Mouse (Mus musculus) CH12.LX (cell line): ENCODE measurements around the gene Gm30083. TPM values are rescaled to one million over a fixed set of nuclear protein-coding genes. Genes with fewer than 3 reads are reported as not detected.
A peak's percentile ranks its signal among the peaks of the same experiment; 100 is the strongest.

ENCODE experiments used
- DNase-seq: peaks from one replicate; pipeline ENCODE4 v3.0.0-alpha.2; 2013; ENCODE audit errors: extremely low read depth
- H3K27ac ChIP-seq: 2 replicates; pipeline ENCODE4 v1.5.1; 2012; ENCODE audit warnings: low read depth, mild to moderate bottlenecking, control low read depth, moderate library complexity; ENCODE audit not compliant: insufficient read depth
- H3K27me3 ChIP-seq: replicated peaks from 2 replicates; pipeline ENCODE3; 2012; ENCODE audit warnings: inconsistent platforms
- H3K36me3 ChIP-seq, 2 experiments: replicated peaks in 1 of 2; 2 replicates each; pipeline versions ENCODE3 to v1.6.1; 2012; ENCODE audit warnings: inconsistent platforms in 1 of 2, low read length in 1 of 2, mild to moderate bottlenecking in 1 of 2, mixed read lengths in 1 of 2, moderate library complexity in 1 of 2; ENCODE audit not compliant: control insufficient read depth in 1 of 2, insufficient read depth in 1 of 2
- H3K4me1 ChIP-seq, 2 experiments: 2 replicates each; pipeline ENCODE4 v1.6.1; 2012; ENCODE audit warnings: inconsistent platforms in 1 of 2, moderate library complexity in 1 of 2; ENCODE audit not compliant: insufficient read depth in 2 of 2, control insufficient read depth in 1 of 2
- H3K4me2 ChIP-seq: 2 replicates; pipeline ENCODE4 v1.6.1; 2012; ENCODE audit warnings: low read depth, mild to moderate bottlenecking, control low read depth; ENCODE audit not compliant: poor library complexity, insufficient read depth, severe bottlenecking
- H3K4me3 ChIP-seq, 3 experiments: fragments of 150-350 bp in 1 of 3; sonication (generic) in 1 of 3; replicated peaks in 1 of 3; 2 replicates each; pipeline versions ENCODE3 to v1.5.1; 2011 to 2012; ENCODE audit warnings: low read depth in 2 of 3, low read length in 2 of 3, mild to moderate bottlenecking in 2 of 3, moderate library complexity in 2 of 3, control low read depth in 1 of 3, improper control_type of control experiment in 1 of 3, inconsistent platforms in 1 of 3, mixed read lengths in 1 of 3; ENCODE audit not compliant: poor library complexity in 1 of 3
- H3K79me2 ChIP-seq: replicated peaks from 2 replicates; pipeline ENCODE4 v1.6.1; 2012; ENCODE audit warnings: mild to moderate bottlenecking, moderate library complexity; ENCODE audit not compliant: control insufficient read depth, poor library complexity, insufficient read depth, severe bottlenecking; ENCODE audit errors: extremely low read depth
- H3K9ac ChIP-seq: 2 replicates; pipeline ENCODE4 v1.6.1; 2012; ENCODE audit warnings: low read depth, mild to moderate bottlenecking, control low read depth, moderate library complexity; ENCODE audit not compliant: insufficient read depth
- H3K9me3 ChIP-seq: replicated peaks from 2 replicates; pipeline ENCODE3; 2012; ENCODE audit warnings: low read length, inconsistent platforms, mixed read lengths
- BHLHE40 ChIP-seq: IDR thresholded peaks from 2 replicates; pipeline ENCODE4 v1.6.1; 2011; ENCODE audit warnings: mild to moderate bottlenecking, low read depth, low read length, improper control_type of control experiment
- CHD1 ChIP-seq: IDR thresholded peaks from 2 replicates; pipeline ENCODE4 v1.6.1; 2012; ENCODE audit warnings: low read depth, low read length, improper control_type of control experiment, inconsistent platforms
- CHD2 ChIP-seq: IDR thresholded peaks from 2 replicates; pipeline ENCODE4 v1.6.1; 2011; ENCODE audit warnings: low read length, improper control_type of control experiment
- CTCF ChIP-seq, 2 experiments: IDR thresholded peaks in 1 of 2; conservative IDR thresholded peaks in 1 of 2; 2 replicates each; pipeline ENCODE4 v1.5.1; 2011 to 2012; ENCODE audit warnings: low read depth in 2 of 2, low read length in 2 of 2, improper control_type of control experiment in 1 of 2, inconsistent platforms in 1 of 2, mild to moderate bottlenecking in 1 of 2, moderate library complexity in 1 of 2
- E2F4 ChIP-seq: IDR thresholded peaks from 2 replicates; pipeline ENCODE4 v1.6.1; 2011; ENCODE audit warnings: low read depth, low read length, improper control_type of control experiment; ENCODE audit not compliant: insufficient replicate concordance
- ELF1 ChIP-seq: IDR thresholded peaks from 2 replicates; pipeline ENCODE4 v1.6.1; 2014; ENCODE audit warnings: low read depth, mild to moderate bottlenecking, inconsistent platforms, low read length, improper control_type of control experiment
- EP300 ChIP-seq: IDR thresholded peaks from 2 replicates; pipeline ENCODE4 v1.6.1; 2011; ENCODE audit warnings: low read length, improper control_type of control experiment
- ETS1 ChIP-seq: conservative IDR thresholded peaks from 2 replicates; pipeline ENCODE4 v1.6.1; 2012; ENCODE audit warnings: low read depth, mild to moderate bottlenecking, inconsistent platforms, low read length, improper control_type of control experiment, moderate library complexity
- GABPA ChIP-seq: IDR thresholded peaks from 2 replicates; pipeline ENCODE4 v1.6.1; 2012; ENCODE audit warnings: low read depth, low read length, improper control_type of control experiment, inconsistent platforms; ENCODE audit not compliant: insufficient replicate concordance
- HCFC1 ChIP-seq: IDR thresholded peaks from 2 replicates; pipeline ENCODE4 v1.6.1; 2012; ENCODE audit warnings: low read depth, mild to moderate bottlenecking, inconsistent platforms, low read length, improper control_type of control experiment
- IRF4 ChIP-seq: IDR thresholded peaks from 2 replicates; pipeline ENCODE4 v1.6.1; 2014; ENCODE audit warnings: low read depth, mild to moderate bottlenecking, inconsistent platforms, low read length, improper control_type of control experiment
- JUND ChIP-seq: conservative IDR thresholded peaks from 2 replicates; pipeline ENCODE4 v1.6.1; 2011; ENCODE audit warnings: low read depth, low read length, improper control_type of control experiment
- MAFK ChIP-seq: IDR thresholded peaks from 2 replicates; pipeline ENCODE4 v1.6.1; 2011; ENCODE audit warnings: low read length, improper control_type of control experiment; ENCODE audit not compliant: insufficient replicate concordance
- MAX ChIP-seq: IDR thresholded peaks from 2 replicates; pipeline ENCODE4 v1.6.1; 2011; ENCODE audit warnings: low read length, improper control_type of control experiment
- MAZ ChIP-seq: IDR thresholded peaks from 2 replicates; pipeline ENCODE4 v1.6.1; 2012; ENCODE audit warnings: low read depth, mild to moderate bottlenecking, inconsistent platforms, low read length, improper control_type of control experiment, moderate library complexity
- MEF2A ChIP-seq: IDR thresholded peaks from 2 replicates; pipeline ENCODE4 v1.6.1; 2014; ENCODE audit warnings: low read depth, mild to moderate bottlenecking, inconsistent platforms, low read length, improper control_type of control experiment, borderline replicate concordance
- MXI1 ChIP-seq: IDR thresholded peaks from 2 replicates; pipeline ENCODE4 v1.6.1; 2011; ENCODE audit warnings: mild to moderate bottlenecking, low read depth, low read length, improper control_type of control experiment
- MYC ChIP-seq: IDR thresholded peaks from 2 replicates; pipeline ENCODE4 v1.6.1; 2011; ENCODE audit warnings: low read depth, mild to moderate bottlenecking, improper control_type of control experiment, low read length
- NELFE ChIP-seq: IDR thresholded peaks from 2 replicates; pipeline ENCODE4 v1.6.1; 2011; ENCODE audit warnings: low read depth, low read length, improper control_type of control experiment
- POLR2AphosphoS2 ChIP-seq: IDR thresholded peaks from 2 replicates; pipeline ENCODE4 v1.6.1; 2011; ENCODE audit warnings: low read depth, low read length, improper control_type of control experiment
- RAD21 ChIP-seq: IDR thresholded peaks from 2 replicates; pipeline ENCODE4 v1.6.1; 2011; ENCODE audit warnings: low read depth, mild to moderate bottlenecking, low read length, improper control_type of control experiment, moderate library complexity
- SMC3 ChIP-seq: IDR thresholded peaks from 2 replicates; pipeline ENCODE4 v1.6.1; 2011; ENCODE audit warnings: low read depth, low read length, improper control_type of control experiment
- TBP ChIP-seq: conservative IDR thresholded peaks from 2 replicates; pipeline ENCODE4 v1.6.1; 2011; ENCODE audit warnings: low read depth, low read length, improper control_type of control experiment
- TCF12 ChIP-seq: IDR thresholded peaks from 2 replicates; pipeline ENCODE4 v1.6.1; 2014; ENCODE audit warnings: low read depth, mild to moderate bottlenecking, inconsistent platforms, low read length, improper control_type of control experiment
- USF2 ChIP-seq: conservative IDR thresholded peaks from 2 replicates; pipeline ENCODE4 v1.6.1; 2011; ENCODE audit warnings: low read depth, low read length, improper control_type of control experiment
- ZKSCAN1 ChIP-seq: IDR thresholded peaks from 2 replicates; pipeline ENCODE4 v1.6.1; 2012; ENCODE audit warnings: low read depth, inconsistent platforms, low read length, improper control_type of control experiment, borderline replicate concordance
- ZMIZ1 ChIP-seq: IDR thresholded peaks from 2 replicates; pipeline ENCODE4 v1.6.1; 2012; ENCODE audit warnings: low read depth, mild to moderate bottlenecking, inconsistent platforms, low read length, improper control_type of control experiment
- dilution Hi-C: fragments of 300-500 bp; cut with MboI; formaldehyde crosslinking; loops from 2 replicates; pipeline ENCODE4 v1.14.3; 2020; ENCODE audit warnings: low sequenced_read_pairs; ENCODE audit not compliant: extremely low pct_unique_long_range_greater_than_20kb, extremely low pct_ligation_motif_present
- in situ Hi-C: fragments of 300-500 bp; cut with MboI; formaldehyde crosslinking; loops from 3 replicates; pipeline ENCODE4 v1.14.3; 2019; ENCODE audit warnings: low sequenced_read_pairs, low pct_ligation_motif_present, low pct_unique_long_range_greater_than_20kb, mixed read lengths
- polyA plus RNA-seq: library from polyadenylated mRNA; unstranded; fragments of >175 nt; gene quantifications from 2 replicates; pipeline ENCODE4 v1.2.1, GENCODE M21; 2012; ENCODE audit warnings: low read depth; ENCODE audit not compliant: insufficient read length
- total RNA-seq, 2 experiments: library from RNA; depleted of rRNA; stranded (reverse); fragments of 300-350 nt in 1 of 2; fragments of >200 nt in 1 of 2; gene quantifications; 2 replicates each; pipeline ENCODE4 v1.2.3; 2012 to 2014

Gene Gm30083
- total and polyA plus RNA-seq, 3 experiments = not detected

- H3K9me3 ChIP-seq = no peaks in the 10 kb centered on the region
- no peak within 1 kb of the TSS for H3K4me3 ChIP-seq
- no peak for DNase-seq
- TF ChIP-seq MAX (no peak), ZMIZ1 (no peak), CHD1 (no peak), MAFK (no peak), IRF4 (no peak), BHLHE40 (no peak), CHD2 (no peak), TBP (no peak), GABPA (no peak), MYC (no peak), E2F4 (no peak), ETS1 (no peak), MEF2A (no peak), TCF12 (no peak), ZKSCAN1 (no peak), POLR2AphosphoS2 (no peak), RAD21 (no peak)
- peaks cover 4% of the 10 kb centered on the region for H3K27me3 ChIP-seq
- no peak within 1 kb of the TSS for H3K27ac ChIP-seq
- no peak within 1 kb of the TSS for H3K9ac ChIP-seq
- H3K79me2 ChIP-seq = no peaks in the 10 kb centered on the region
- dilution Hi-C loops = no loop called here
- H3K4me1 ChIP-seq = peaks cover 11 to 14% of the 10 kb centered on the region in 2 experiments
- H3K36me3 ChIP-seq = no peaks in the 10 kb centered on the region
- in situ Hi-C loops = no loop called here
- no peak within 1 kb of the TSS for H3K4me2 ChIP-seq
Measured at GRCm38 (mm10) chr14:33940739-33941138, 74.2 kb downstream of the Gm30083 start, which contains the start of gene Gdf2. Gene Gdf2, plus strand, starts transcription at chr14:33941039.

- peak overlapping the region; percentile 18 for H3K4me2 ChIP-seq
- H3K9ac ChIP-seq = no peak overlapping the region
- in situ Hi-C loops = loop anchor here (10.0 kb wide), 1 partner anchor 264 kb away; no protein-coding TSS in a partner anchor
- H3K9me3 ChIP-seq = no peaks in the 10 kb centered on the region
- peaks cover 8 to 10% of the 10 kb centered on the region in 2 experiments for H3K4me1 ChIP-seq
- peak overlapping the region in 2 of 3 experiments; percentile 0 to 25 for H3K4me3 ChIP-seq
- no peaks in the 10 kb centered on the region for H3K79me2 ChIP-seq
- H3K27me3 ChIP-seq = peaks cover 4% of the 10 kb centered on the region
- peak; percentile 88 for DNase-seq
- H3K27ac ChIP-seq = no peak overlapping the region
- dilution Hi-C loops = no loop called here
- no peaks in the 10 kb centered on the region for H3K36me3 ChIP-seq
- TF ChIP-seq MXI1 (no peak), SMC3 (peak; percentile 74), NELFE (no peak), JUND (no peak), USF2 (no peak), ETS1 (no peak), RAD21 (peak; percentile 78), HCFC1 (no peak), CHD1 (no peak), MAZ (no peak), ELF1 (peak; percentile 87), IRF4 (peak; percentile 28; the same call in 1 of the 2 replicates), CTCF (conservative IDR thresholded peaks at IDR 0.05 in 1 of 2, IDR thresholded peaks at IDR 0.05 in 1 of 2; ENCODE audit: low read depth in 2 of 2, low read length in 2 of 2) (peak; percentile 90 to 95), EP300 (no peak)
Measured at GRCm38 (mm10) chr14:33939117-33939516, 75.9 kb downstream of the Gm30083 start.
